Mouse (Mus musculus): ENCODE data around the gene Mesd. TPM values are rescaled to one million over a fixed set of nuclear protein-coding genes. Genes with fewer than 3 reads are reported as not detected.
A peak's percentile ranks its signal among the peaks of the same experiment; 100 is the strongest.

Gene Mesd
- total RNA-seq, 2 experiments from 2014 or later, result 37.6 to 61.0 TPM

DNA sequence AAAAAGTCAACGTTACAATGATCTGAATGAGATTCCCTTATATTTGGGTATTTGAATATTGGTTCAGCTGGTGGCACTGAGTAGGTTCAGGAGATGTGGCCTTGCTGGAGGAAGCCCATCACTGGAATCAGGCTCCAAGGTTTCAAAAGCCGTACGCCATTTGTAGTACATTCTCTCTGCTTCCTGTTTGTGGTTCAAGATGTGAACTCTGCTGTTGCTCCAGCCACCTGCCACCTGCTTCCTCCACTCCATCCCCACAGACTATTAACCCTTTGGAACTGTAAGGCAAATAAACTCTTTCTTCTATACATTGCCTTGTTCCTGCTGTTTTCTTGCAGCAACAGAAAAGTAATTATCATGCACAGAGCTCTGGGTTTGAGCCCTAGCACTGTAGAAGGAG, 27.6 kb downstream of the Mesd start:
- peak; percentile 73 for ATAC-seq (replicated peaks; ENCODE audit: poor library complexity)

DNA sequence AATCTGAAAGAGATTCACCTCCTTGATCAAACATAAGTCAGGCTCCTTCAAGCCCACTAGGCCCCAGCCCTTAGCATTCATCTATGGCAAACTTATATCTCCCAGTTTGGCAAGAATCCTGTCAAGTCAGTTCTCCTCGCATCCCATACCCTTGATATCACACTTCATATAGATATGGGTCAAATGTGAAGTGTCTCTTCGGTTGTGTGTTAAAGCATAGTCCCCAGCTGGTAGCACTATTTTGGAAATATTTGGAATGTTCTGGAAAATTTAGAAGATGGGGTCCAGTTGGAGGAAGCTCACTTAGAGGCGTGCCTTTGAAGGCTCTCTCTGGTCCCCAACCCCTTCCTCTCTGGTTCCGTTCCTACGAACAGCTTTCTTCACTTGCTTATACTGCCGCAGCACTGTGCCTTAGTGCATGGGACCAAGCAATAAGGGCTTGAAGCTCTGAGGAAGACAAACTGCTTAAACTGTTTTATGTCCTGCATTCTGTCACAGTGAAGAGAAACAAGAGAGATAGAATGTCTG, 29.2 kb downstream of the Mesd start:
- ATAC-seq (replicated peaks; ENCODE audit: poor library complexity), result no peak

DNA sequence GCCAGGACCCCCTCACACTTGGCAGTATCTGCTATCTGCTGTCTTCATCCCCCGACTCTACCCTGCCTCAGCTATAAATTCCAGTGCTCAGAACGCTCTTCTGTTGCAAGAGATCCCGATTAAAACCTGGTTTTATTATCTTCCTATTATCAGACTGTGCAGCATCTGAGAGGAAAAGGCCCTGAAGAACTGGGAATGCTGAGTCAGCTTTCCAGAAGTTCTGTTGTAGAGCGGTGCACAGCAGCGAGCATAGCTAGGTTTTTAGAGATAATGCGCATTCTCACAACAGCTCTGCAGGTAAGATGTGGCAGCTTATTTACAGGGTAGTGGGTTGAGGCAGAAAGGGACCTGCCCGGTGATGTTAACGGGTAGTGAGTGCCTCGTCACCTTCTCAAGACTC, 29.7 kb downstream of the Mesd start:
- ATAC-seq (replicated peaks; ENCODE audit: poor library complexity), result no peak

DNA sequence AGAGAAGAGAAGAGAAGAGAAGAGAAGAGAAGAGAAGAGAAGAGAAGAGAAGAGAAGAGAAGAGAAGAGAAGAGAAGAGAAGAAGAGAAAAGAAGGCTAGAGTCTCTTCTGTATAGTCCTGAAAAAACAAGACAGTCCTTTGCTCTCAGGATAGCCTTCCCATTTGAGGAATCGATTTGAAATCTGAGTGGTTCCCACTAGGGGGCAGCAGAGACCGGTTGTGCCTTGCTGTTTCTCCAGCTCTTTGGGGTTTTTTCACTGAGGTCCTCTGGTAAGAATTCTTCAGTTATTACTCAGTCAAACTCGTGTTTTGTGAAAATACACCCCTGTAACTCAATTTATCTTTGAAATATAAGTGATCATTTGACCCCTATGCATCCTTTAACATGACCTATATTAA, 30.3 kb downstream of the Mesd start:
- peak; percentile 91 for ATAC-seq (replicated peaks; ENCODE audit: poor library complexity)

- ATAC-seq (replicated peaks; ENCODE audit: poor library complexity), result no peak
These were observed 36.0 kb downstream of the Mesd start for GRCm38 (mm10) chr7:83920241-83920640.

GRCm38 (mm10) chr7:83921637-83922036, 37.4 kb downstream of the Mesd start:
- ATAC-seq (replicated peaks; ENCODE audit: poor library complexity), result no peak

GRCm38 (mm10) chr7:83939017-83939721, 54.9 kb downstream of the Mesd start:
- no peak for ATAC-seq (replicated peaks; ENCODE audit: poor library complexity)

GRCm38 (mm10) chr7:83940136-83940535, 55.9 kb downstream of the Mesd start:
- no peak for ATAC-seq (replicated peaks; ENCODE audit: poor library complexity)

DNA sequence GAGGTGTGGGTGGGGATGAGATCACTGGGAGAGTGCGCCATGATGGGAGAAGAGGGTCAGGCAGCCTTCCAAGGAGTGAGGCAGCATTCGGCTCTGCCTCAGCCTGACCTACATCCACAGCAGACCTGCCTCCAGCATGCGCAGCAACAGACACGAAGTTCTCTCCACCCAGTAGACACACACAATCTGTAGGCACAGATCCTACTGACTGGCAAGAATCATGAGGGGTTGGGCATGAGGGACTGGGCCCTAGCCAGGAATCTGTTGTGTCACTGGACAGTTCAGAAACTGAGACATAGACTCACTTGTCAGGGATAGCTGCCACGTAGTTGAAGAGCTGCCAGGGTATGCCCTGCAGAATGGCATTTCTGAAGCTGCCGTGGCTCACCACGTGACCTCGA, 57.4 kb downstream of the Mesd start:
- ATAC-seq (replicated peaks; ENCODE audit: poor library complexity), result no peak

DNA sequence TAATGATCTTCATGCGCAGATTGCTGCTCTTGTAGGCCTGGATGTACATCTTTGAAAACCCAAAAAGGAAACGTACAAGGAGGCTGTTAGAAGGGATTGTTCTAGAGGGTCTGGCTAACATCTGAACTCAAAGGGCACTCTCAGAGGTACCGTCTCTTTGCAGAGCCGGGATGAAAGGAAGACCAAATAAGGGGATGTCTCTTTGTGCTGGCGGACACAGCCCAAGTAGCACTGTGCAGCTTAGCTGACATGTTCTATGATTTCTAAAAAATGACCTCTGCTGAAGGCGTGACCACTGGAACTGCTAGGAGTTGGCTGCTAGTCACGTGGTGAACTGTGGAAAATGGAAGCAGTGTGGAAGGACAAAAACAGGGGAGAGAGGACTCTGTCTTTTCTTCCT, 64.5 kb downstream of the Mesd start:
- no peak for ATAC-seq (replicated peaks; ENCODE audit: poor library complexity)

DNA sequence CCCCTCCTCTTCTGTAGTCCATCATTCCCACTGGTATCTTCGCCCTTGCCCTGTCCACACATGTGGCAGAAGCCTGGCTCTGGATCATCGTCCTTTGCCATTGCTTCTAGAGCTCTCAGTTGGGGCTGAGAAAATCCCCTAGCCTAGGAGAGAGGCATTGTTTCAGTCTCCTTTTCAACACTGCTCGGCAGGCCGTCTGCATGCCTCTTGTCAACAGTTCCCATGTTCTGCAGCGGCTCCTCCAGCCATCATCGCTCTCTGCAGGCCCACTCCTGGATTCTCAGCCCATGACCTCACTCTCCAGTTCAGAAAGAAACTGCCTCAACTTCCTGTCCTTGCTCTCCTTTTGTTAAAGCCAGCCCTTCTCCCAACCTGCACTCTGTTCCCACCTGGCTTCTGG, 65.4 kb downstream of the Mesd start:
- ATAC-seq (replicated peaks; ENCODE audit: poor library complexity), result no peak

Other genes starting within 250 kb of the Mesd start
- gene Il16, start 138.7 kb upstream of the Mesd start, total RNA-seq (2015), result 18.6 and 20.8 TPM in 2 replicates
- gene Il16, start 138.7 kb upstream of the Mesd start, total RNA-seq (2017), result 66.4 and 71.6 TPM in 2 replicates
- not detected in 2 replicates for gene Cfap161, start 89.6 kb upstream of the Mesd start, total RNA-seq (2015)
- gene Cfap161, start 89.6 kb upstream of the Mesd start, total RNA-seq (2017), result not detected in 2 replicates
- gene Tlnrd1, start 161 bp upstream of the Mesd start, total RNA-seq (2015), result 8.3 and 9.3 TPM in 2 replicates
- gene Tlnrd1, start 161 bp upstream of the Mesd start, total RNA-seq (2017), result 4.9 and 5.0 TPM in 2 replicates
- gene Cemip, start 202.0 kb downstream of the Mesd start, total RNA-seq (2015), result not detected in 2 replicates
- not detected in 2 replicates for gene Cemip, start 202.0 kb downstream of the Mesd start, total RNA-seq (2017)

Data from megakaryocyte progenitor cell, adult 5-6 weeks (primary cell).